Mouse (Mus musculus) cerebellum, adult 2 months (tissue): ENCODE measurements around the gene Ammecr1. TPM values are rescaled to one million over a fixed set of nuclear protein-coding genes. Genes with fewer than 3 reads are reported as not detected.

Experiments used
- DNase-seq, 2 experiments: peaks; one replicate each; pipeline ENCODE4 v3.0.0; 2021
- H3K27ac ChIP-seq: fragments of 200-500 bp; 2 replicates; pipeline ENCODE4 v1.5.1; 2012; ENCODE audit warnings: low read length, control low read depth, inconsistent platforms; ENCODE audit not compliant: insufficient read depth
- H3K27me3 ChIP-seq: fragments of 200-500 bp; 2 replicates; pipeline ENCODE4 v1.6.1; 2012; ENCODE audit warnings: inconsistent platforms, mild to moderate bottlenecking, low read length, moderate library complexity; ENCODE audit not compliant: control insufficient read depth, insufficient read depth
- H3K4me1 ChIP-seq: fragments of 200-500 bp; 2 replicates; pipeline ENCODE4 v1.6.1; 2011; ENCODE audit warnings: low read length; ENCODE audit not compliant: control insufficient read depth, insufficient read depth
- H3K4me3 ChIP-seq: fragments of 200-500 bp; replicated peaks from 2 replicates; pipeline ENCODE3; 2011; ENCODE audit warnings: mild to moderate bottlenecking, low read depth, low read length, control low read depth; ENCODE audit not compliant: insufficient read depth
- CTCF ChIP-seq: fragments of 200-500 bp; IDR thresholded peaks from 2 replicates; pipeline ENCODE4 v1.5.1; 2011; ENCODE audit warnings: low read depth, mild to moderate bottlenecking, control low read depth, low read length, moderate library complexity, borderline replicate concordance; ENCODE audit not compliant: insufficient read depth
- POLR2A ChIP-seq: fragments of 200-500 bp; IDR thresholded peaks from 2 replicates; pipeline ENCODE4 v1.6.1; 2011; ENCODE audit warnings: low read length, control low read depth, borderline replicate concordance; ENCODE audit not compliant: insufficient read depth
- WGBS: fragments of 180-500 bp; shearing (Covaris S2); methylation state at CpG from one replicate; pipeline ENCODE4 v1.1.7; 2018; 5-methylcytosine and 5-hydroxymethylcytosine counted together
- polyA plus RNA-seq: library from polyadenylated mRNA; depleted of rRNA; stranded (reverse); fragments of >200 nt; gene quantifications from 2 replicates; pipeline ENCODE4 v1.2.3, GENCODE M21; 2012

Ammecr1 gene
- polyA plus RNA-seq, 1 experiment = 1.6 TPM

- 71% methylated on average over 2 of the region's 2 CpGs for WGBS
- H3K4me1 ChIP-seq = 0 out of 2 replicates have a peak, but pooled peaks cover 2% of the 10 kb centered on the region
- no peak for TF ChIP-seq CTCF
- TF ChIP-seq POLR2A = no peak
- DNase-seq = no peak
- no peaks in the 10 kb centered on the region for H3K27me3 ChIP-seq
- no peak overlapping the region for H3K4me3 ChIP-seq
- no peak overlapping the region for H3K27ac ChIP-seq
Measured at GRCm38 (mm10) chrX:142902599-142902998, 63.9 kb downstream of the Ammecr1 start.

GRCm38 (mm10) chrX:142901915-142902314, 64.6 kb downstream of the Ammecr1 start:
- no peak overlapping the region for H3K27ac ChIP-seq
- WGBS = 97% methylated on average over 4 of the region's 4 CpGs
- TF ChIP-seq POLR2A (no peak), CTCF (no peak)
- 0 out of 2 replicates have a peak, but pooled peaks cover 2% of the 10 kb centered on the region for H3K4me1 ChIP-seq
- H3K4me3 ChIP-seq = no peak overlapping the region
- no peaks in the 10 kb centered on the region for H3K27me3 ChIP-seq
- DNase-seq = no peak

DNA sequence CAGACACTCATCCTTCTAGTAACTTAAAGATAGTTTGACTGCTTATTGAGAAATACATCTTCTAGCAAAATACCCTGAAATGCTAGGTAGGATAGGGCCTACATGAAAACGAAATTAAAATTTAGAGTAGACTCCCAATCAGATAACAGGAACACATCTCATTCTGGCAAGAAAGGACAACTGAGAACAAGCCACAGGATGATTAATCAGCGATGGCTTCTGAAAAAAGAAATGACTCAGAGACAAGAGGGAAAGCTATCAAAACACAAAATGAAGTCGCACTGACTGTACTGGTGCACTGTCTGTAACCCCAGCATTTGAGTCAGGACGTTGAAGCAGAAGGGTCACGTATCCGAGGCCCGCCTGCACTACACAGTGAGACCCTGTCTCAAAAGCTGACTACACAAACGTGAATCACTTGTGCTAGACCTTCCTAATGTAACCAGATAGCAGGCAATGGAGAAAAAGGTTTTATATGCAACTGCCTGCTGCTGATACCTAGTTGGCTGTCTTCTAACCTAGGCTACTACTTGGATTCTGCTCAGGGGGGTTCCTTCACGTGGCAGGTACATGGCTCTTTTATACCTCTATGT, 68.1 kb downstream of the Ammecr1 start:
- no peak for TF ChIP-seq CTCF
- no peak for TF ChIP-seq POLR2A
- no peak for DNase-seq
- WGBS = 92% methylated on average over 9 of the region's 9 CpGs
- H3K4me1 ChIP-seq = 0 out of 2 replicates have a peak, but pooled peaks cover 2% of the 10 kb centered on the region
- no peak overlapping the region for H3K4me3 ChIP-seq
- no peaks in the 10 kb centered on the region for H3K27me3 ChIP-seq
- no peak overlapping the region for H3K27ac ChIP-seq

- H3K4me1 ChIP-seq = 0 out of 2 replicates have a peak, but pooled peaks cover 2% of the 10 kb centered on the region
- no peak for DNase-seq
- no peak overlapping the region for H3K4me3 ChIP-seq
- no peak for TF ChIP-seq POLR2A
- TF ChIP-seq CTCF = no peak
- H3K27ac ChIP-seq = no peak overlapping the region
- WGBS = 96% methylated on average over 6 of the region's 6 CpGs
- no peaks in the 10 kb centered on the region for H3K27me3 ChIP-seq
Measured at GRCm38 (mm10) chrX:142897477-142898000, 69.0 kb downstream of the Ammecr1 start.

DNA sequence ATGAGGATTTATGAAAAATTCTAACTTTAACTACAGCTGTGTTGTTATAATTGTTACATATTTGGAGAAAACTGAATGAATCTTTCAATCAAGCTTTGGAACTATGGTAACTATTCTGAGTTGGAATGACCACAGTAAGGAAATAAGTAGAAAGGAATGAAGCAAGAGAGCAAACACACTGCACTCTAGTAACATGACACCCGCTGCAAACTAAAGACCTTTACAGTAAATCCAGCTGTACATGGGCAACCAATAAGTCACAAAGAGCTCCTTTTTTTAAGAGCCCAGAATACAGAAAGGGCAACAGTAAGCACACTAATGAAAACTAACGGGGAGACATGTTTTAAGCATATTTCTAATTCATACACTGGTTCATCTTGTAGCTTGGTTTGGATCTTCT, 71.2 kb downstream of the Ammecr1 start:
- H3K4me1 ChIP-seq = no peaks in the 10 kb centered on the region
- DNase-seq = no peak
- no peak overlapping the region for H3K4me3 ChIP-seq
- TF ChIP-seq CTCF = no peak
- no peak for TF ChIP-seq POLR2A
- no peak overlapping the region for H3K27ac ChIP-seq
- 81% methylated on average over 2 of the region's 2 CpGs for WGBS
- H3K27me3 ChIP-seq = no peaks in the 10 kb centered on the region

DNA sequence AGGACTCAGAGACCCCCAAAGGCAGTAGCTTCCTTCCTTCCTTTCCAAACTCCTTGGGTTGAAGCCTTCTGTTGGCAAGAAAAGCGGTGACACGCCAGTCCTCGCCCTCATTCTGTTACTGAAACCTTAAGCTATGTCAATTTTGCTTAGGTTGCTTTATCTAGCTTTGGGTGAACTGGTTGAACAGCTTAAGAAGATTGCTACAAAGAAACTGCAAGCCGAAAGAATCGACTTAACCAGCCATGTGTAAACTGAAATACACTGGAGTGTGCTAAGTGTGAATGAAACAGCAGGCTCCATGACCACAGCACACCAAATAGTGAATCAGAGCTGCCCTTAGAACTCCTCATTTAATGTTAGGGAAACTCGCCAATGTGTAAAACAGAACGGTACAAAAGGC, 80.6 kb downstream of the Ammecr1 start:
- Histone ChIP-seq H3K4me3 (no peak overlapping the region), H3K27ac (no peak overlapping the region), H3K4me1 (no peaks in the 10 kb centered on the region), H3K27me3 (no peaks in the 10 kb centered on the region)
- no peak for DNase-seq
- WGBS = 94% methylated on average over 7 of the region's 7 CpGs
- TF ChIP-seq POLR2A = no peak

DNA sequence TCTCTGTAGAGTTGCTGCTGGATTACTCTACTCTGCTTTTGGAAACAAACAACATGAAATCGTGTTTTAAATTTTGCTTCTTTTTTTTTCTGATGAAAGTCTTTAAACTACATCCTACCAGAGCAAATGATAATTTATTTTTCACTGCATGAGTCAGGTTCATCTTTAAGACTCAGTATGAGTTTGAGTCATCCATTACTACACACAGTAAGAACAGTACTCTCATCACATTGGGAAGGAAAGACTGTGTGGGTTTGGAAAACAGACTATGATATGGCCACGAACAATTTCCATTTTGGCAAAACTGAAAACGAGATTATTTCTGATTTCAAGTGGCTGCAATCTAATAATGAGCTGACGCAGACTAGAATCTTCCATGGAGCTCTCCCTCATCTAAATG, 82.9 kb downstream of the Ammecr1 start:
- no peak for TF ChIP-seq CTCF
- no peak for TF ChIP-seq POLR2A
- Histone ChIP-seq H3K4me3 (no peak overlapping the region), H3K27ac (no peak overlapping the region), H3K4me1 (no peaks in the 10 kb centered on the region), H3K27me3 (no peaks in the 10 kb centered on the region)
- WGBS = 80% methylated on average over 4 of the region's 4 CpGs
- no peak for DNase-seq

DNA sequence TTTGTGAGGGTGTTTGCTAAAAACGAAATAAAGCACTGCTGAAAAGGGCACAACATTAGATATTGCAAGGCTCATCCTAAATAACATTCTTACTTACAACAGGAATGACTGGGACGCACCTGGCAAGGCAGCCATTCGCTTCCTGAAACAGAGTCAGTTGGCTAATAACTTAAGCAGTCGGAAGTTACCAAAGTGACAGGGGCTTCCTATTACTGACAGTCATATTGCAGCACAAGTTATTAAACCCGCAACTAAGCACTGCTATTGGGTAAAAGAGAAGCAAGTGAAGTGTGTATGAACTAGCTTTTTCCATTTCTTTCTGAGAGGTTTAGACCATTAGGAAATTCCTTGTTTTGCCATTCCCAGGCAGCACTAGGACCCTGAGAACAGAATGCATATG, 84.3 kb downstream of the Ammecr1 start:
- DNase-seq = no peak
- TF ChIP-seq CTCF (no peak), POLR2A (no peak)
- Histone ChIP-seq H3K27ac (no peak overlapping the region), H3K4me1 (no peaks in the 10 kb centered on the region), H3K4me3 (no peak overlapping the region), H3K27me3 (no peaks in the 10 kb centered on the region)
- 90% methylated on average over 5 of the region's 5 CpGs for WGBS
